Mouse (Mus musculus): ENCODE results near the gene Pclo. TPM values are rescaled to one million over a fixed set of nuclear protein-coding genes. Genes with fewer than 3 reads are reported as not detected.
A peak's percentile ranks its signal among the peaks of the same experiment; 100 is the strongest.

Pclo gene
- polyA plus RNA-seq, 1 experiment from 2014 or later = 1.4 TPM

- Histone ChIP-seq H3K27ac (replicated peaks; ENCODE audit: low read depth, low read length) (no peak overlapping the region), H3K9me3 (ENCODE audit: control insufficient read depth, low read length) (no peaks in the 10 kb centered on the region), H3K4me2 (ENCODE audit: low read depth, low read length) (no peak overlapping the region), H3K27me3 (replicated peaks; ENCODE audit: control insufficient read depth, insufficient read depth, low read length) (no peaks in the 10 kb centered on the region), H3K4me1 (ENCODE audit: control insufficient read depth, insufficient read depth, low read length) (no peaks in the 10 kb centered on the region), H3K4me3 (ENCODE audit: low read depth, low read length) (no peak overlapping the region), H3K9ac (ENCODE audit: low read depth, low read length) (no peak overlapping the region), H3K36me3 (ENCODE audit: control insufficient read depth, insufficient read depth, low read length) (no peaks in the 10 kb centered on the region)
- ATAC-seq (ENCODE audit: low read depth) = no peak
- 92% methylated on average over 2 of the region's 2 CpGs for WGBS
- no peak for DNase-seq (ENCODE audit: low spot score)
Observed at GRCm38 (mm10) chr5:14531906-14532305, 17.2 kb downstream of the Pclo start.

GRCm38 (mm10) chr5:14539346-14539745 is 24.6 kb downstream of the Pclo start:
- no peak overlapping the region for H3K9ac ChIP-seq (ENCODE audit: low read depth, low read length)
- no peaks in the 10 kb centered on the region for H3K36me3 ChIP-seq (ENCODE audit: control insufficient read depth, insufficient read depth, low read length)
- H3K4me3 ChIP-seq (ENCODE audit: low read depth, low read length) = no peak overlapping the region
- no peak overlapping the region for H3K27ac ChIP-seq (replicated peaks; ENCODE audit: low read depth, low read length)
- DNase-seq (ENCODE audit: low spot score) = no peak
- H3K9me3 ChIP-seq (ENCODE audit: control insufficient read depth, low read length) = no peaks in the 10 kb centered on the region
- no peaks in the 10 kb centered on the region for H3K4me1 ChIP-seq (ENCODE audit: control insufficient read depth, insufficient read depth, low read length)
- H3K4me2 ChIP-seq (ENCODE audit: low read depth, low read length) = no peak overlapping the region
- ATAC-seq (ENCODE audit: low read depth) = no peak
- 64% methylated on average over 6 of the region's 6 CpGs for WGBS
- no peaks in the 10 kb centered on the region for H3K27me3 ChIP-seq (replicated peaks; ENCODE audit: control insufficient read depth, insufficient read depth, low read length)

GRCm38 (mm10) chr5:14539961-14540627 is 25.4 kb downstream of the Pclo start:
- Histone ChIP-seq H3K36me3 (ENCODE audit: control insufficient read depth, insufficient read depth, low read length) (no peaks in the 10 kb centered on the region), H3K9me3 (ENCODE audit: control insufficient read depth, low read length) (no peaks in the 10 kb centered on the region), H3K27ac (replicated peaks; ENCODE audit: low read depth, low read length) (no peak overlapping the region), H3K4me3 (ENCODE audit: low read depth, low read length) (no peak overlapping the region), H3K4me1 (ENCODE audit: control insufficient read depth, insufficient read depth, low read length) (no peaks in the 10 kb centered on the region), H3K9ac (ENCODE audit: low read depth, low read length) (no peak overlapping the region), H3K27me3 (replicated peaks; ENCODE audit: control insufficient read depth, insufficient read depth, low read length) (no peaks in the 10 kb centered on the region), H3K4me2 (ENCODE audit: low read depth, low read length) (no peak overlapping the region)
- DNase-seq (ENCODE audit: low spot score) (no peak), ATAC-seq (ENCODE audit: low read depth) (peak; percentile 32; the same call in 1 of the 2 replicates)
- WGBS = 82% methylated on average over 13 of the region's 13 CpGs

- ATAC-seq (ENCODE audit: low read depth) (no peak), DNase-seq (ENCODE audit: low spot score) (no peak)
- H3K4me3 ChIP-seq (ENCODE audit: low read depth, low read length) = no peak overlapping the region
- no peak overlapping the region for H3K9ac ChIP-seq (ENCODE audit: low read depth, low read length)
- no peak overlapping the region for H3K4me2 ChIP-seq (ENCODE audit: low read depth, low read length)
- H3K9me3 ChIP-seq (ENCODE audit: control insufficient read depth, low read length) = no peaks in the 10 kb centered on the region
- H3K36me3 ChIP-seq (ENCODE audit: control insufficient read depth, insufficient read depth, low read length) = no peaks in the 10 kb centered on the region
- H3K4me1 ChIP-seq (ENCODE audit: control insufficient read depth, insufficient read depth, low read length) = no peaks in the 10 kb centered on the region
- WGBS = 94% methylated on average over 3 of the region's 3 CpGs
- H3K27ac ChIP-seq (replicated peaks; ENCODE audit: low read depth, low read length) = no peak overlapping the region
- H3K27me3 ChIP-seq (replicated peaks; ENCODE audit: control insufficient read depth, insufficient read depth, low read length) = no peaks in the 10 kb centered on the region
Observed at GRCm38 (mm10) chr5:14575626-14576025, 60.9 kb downstream of the Pclo start.

- Histone ChIP-seq H3K4me2 (ENCODE audit: low read depth, low read length) (no peak overlapping the region), H3K4me1 (ENCODE audit: control insufficient read depth, insufficient read depth, low read length) (no peaks in the 10 kb centered on the region), H3K27ac (replicated peaks; ENCODE audit: low read depth, low read length) (no peak overlapping the region), H3K9ac (ENCODE audit: low read depth, low read length) (no peak overlapping the region), H3K9me3 (ENCODE audit: control insufficient read depth, low read length) (no peaks in the 10 kb centered on the region), H3K27me3 (replicated peaks; ENCODE audit: control insufficient read depth, insufficient read depth, low read length) (no peaks in the 10 kb centered on the region), H3K4me3 (ENCODE audit: low read depth, low read length) (no peak overlapping the region), H3K36me3 (ENCODE audit: control insufficient read depth, insufficient read depth, low read length) (no peaks in the 10 kb centered on the region)
- ATAC-seq (ENCODE audit: low read depth) = no peak
- DNase-seq (ENCODE audit: low spot score) = no peak
- 82% methylated on average over 3 of the region's 3 CpGs for WGBS
Observed at GRCm38 (mm10) chr5:14591479-14591878, 76.8 kb downstream of the Pclo start.

- Histone ChIP-seq H3K4me3 (ENCODE audit: low read depth, low read length) (no peak overlapping the region), H3K27me3 (replicated peaks; ENCODE audit: control insufficient read depth, insufficient read depth, low read length) (no peaks in the 10 kb centered on the region), H3K27ac (replicated peaks; ENCODE audit: low read depth, low read length) (no peak overlapping the region), H3K4me1 (ENCODE audit: control insufficient read depth, insufficient read depth, low read length) (no peaks in the 10 kb centered on the region), H3K4me2 (ENCODE audit: low read depth, low read length) (no peak overlapping the region), H3K9ac (ENCODE audit: low read depth, low read length) (no peak overlapping the region), H3K36me3 (ENCODE audit: control insufficient read depth, insufficient read depth, low read length) (no peaks in the 10 kb centered on the region), H3K9me3 (ENCODE audit: control insufficient read depth, low read length) (no peaks in the 10 kb centered on the region)
- DNase-seq (ENCODE audit: low spot score) (peak; percentile 1), ATAC-seq (ENCODE audit: low read depth) (no peak)
- WGBS = 66% methylated on average over 2 of the region's 2 CpGs
Observed at GRCm38 (mm10) chr5:14595426-14596013, 80.8 kb downstream of the Pclo start.

- ATAC-seq (ENCODE audit: low read depth) (no peak), DNase-seq (ENCODE audit: low spot score) (no peak)
- Histone ChIP-seq H3K36me3 (ENCODE audit: control insufficient read depth, insufficient read depth, low read length) (no peaks in the 10 kb centered on the region), H3K27ac (replicated peaks; ENCODE audit: low read depth, low read length) (no peak overlapping the region), H3K27me3 (replicated peaks; ENCODE audit: control insufficient read depth, insufficient read depth, low read length) (no peaks in the 10 kb centered on the region), H3K4me2 (ENCODE audit: low read depth, low read length) (no peak overlapping the region), H3K4me3 (ENCODE audit: low read depth, low read length) (no peak overlapping the region), H3K9ac (ENCODE audit: low read depth, low read length) (no peak overlapping the region), H3K4me1 (ENCODE audit: control insufficient read depth, insufficient read depth, low read length) (no peaks in the 10 kb centered on the region), H3K9me3 (ENCODE audit: control insufficient read depth, low read length) (no peaks in the 10 kb centered on the region)
- WGBS = 62% methylated on average over 1 of the region's 1 CpGs
Observed at GRCm38 (mm10) chr5:14608318-14608717, 93.6 kb downstream of the Pclo start.

GRCm38 (mm10) chr5:14621146-14621545 is 106.4 kb downstream of the Pclo start:
- ATAC-seq (ENCODE audit: low read depth) = no peak
- 82% methylated on average over 7 of the region's 7 CpGs for WGBS

GRCm38 (mm10) chr5:14623360-14623759 is 108.6 kb downstream of the Pclo start:
- DNase-seq (ENCODE audit: low spot score) (no peak), ATAC-seq (ENCODE audit: low read depth) (no peak)
- no peak overlapping the region for H3K4me2 ChIP-seq (ENCODE audit: low read depth, low read length)
- H3K27me3 ChIP-seq (replicated peaks; ENCODE audit: control insufficient read depth, insufficient read depth, low read length) = no peaks in the 10 kb centered on the region
- 63% methylated on average over 7 of the region's 7 CpGs for WGBS
- no peak overlapping the region for H3K4me3 ChIP-seq (ENCODE audit: low read depth, low read length)
- no peaks in the 10 kb centered on the region for H3K4me1 ChIP-seq (ENCODE audit: control insufficient read depth, insufficient read depth, low read length)
- H3K9me3 ChIP-seq (ENCODE audit: control insufficient read depth, low read length) = no peaks in the 10 kb centered on the region
- no peaks in the 10 kb centered on the region for H3K36me3 ChIP-seq (ENCODE audit: control insufficient read depth, insufficient read depth, low read length)
- no peak overlapping the region for H3K9ac ChIP-seq (ENCODE audit: low read depth, low read length)
- H3K27ac ChIP-seq (replicated peaks; ENCODE audit: low read depth, low read length) = no peak overlapping the region

More at GRCm38 (mm10) chr5:14621146-14621545, 106.4 kb downstream of the Pclo start:
- H3K9ac ChIP-seq (ENCODE audit: low read depth, low read length) = no peak overlapping the region
- no peaks in the 10 kb centered on the region for H3K9me3 ChIP-seq (ENCODE audit: control insufficient read depth, low read length)
- H3K27ac ChIP-seq (replicated peaks; ENCODE audit: low read depth, low read length) = no peak overlapping the region
- H3K36me3 ChIP-seq (ENCODE audit: control insufficient read depth, insufficient read depth, low read length) = no peaks in the 10 kb centered on the region
- DNase-seq (ENCODE audit: low spot score) = no peak
- H3K4me1 ChIP-seq (ENCODE audit: control insufficient read depth, insufficient read depth, low read length) = no peaks in the 10 kb centered on the region
- no peak overlapping the region for H3K4me3 ChIP-seq (ENCODE audit: low read depth, low read length)
- no peak overlapping the region for H3K4me2 ChIP-seq (ENCODE audit: low read depth, low read length)
- no peaks in the 10 kb centered on the region for H3K27me3 ChIP-seq (replicated peaks; ENCODE audit: control insufficient read depth, insufficient read depth, low read length)
